Mouse (Mus musculus) forebrain, embryonic 11.5 days (tissue): ENCODE data around the gene Lpar2. TPM values are rescaled to one million over a fixed set of nuclear protein-coding genes. Genes with fewer than 3 reads are reported as not detected.

Experiments used
- ATAC-seq: fragments of 200-750 bp; cut with Nextera tagmentation; replicated peaks from 2 replicates; pipeline ENCODE4 v1.8.0; 2017; ENCODE audit warnings: moderate TSS enrichment; ENCODE audit not compliant: low FRiP score
- DNase-seq: peaks from one replicate; pipeline ENCODE4 v3.0.0-alpha.2; 2017; ENCODE audit warnings: low spot score
- H3K27ac ChIP-seq: fragments of 300-500 bp; sonication (generic); 2 replicates; pipeline ENCODE4 v1.5.1; 2014; ENCODE audit warnings: low read depth, low read length
- H3K27me3 ChIP-seq: fragments of 300-500 bp; sonication (generic); 2 replicates; pipeline ENCODE4 v1.6.1; 2014; ENCODE audit warnings: mild to moderate bottlenecking, low read length, mixed read lengths; ENCODE audit not compliant: control insufficient read depth, insufficient read depth
- H3K36me3 ChIP-seq: fragments of 300-500 bp; sonication (generic); 2 replicates; pipeline ENCODE4 v1.6.1; 2014; ENCODE audit warnings: mild to moderate bottlenecking, low read length, moderate library complexity, mixed read lengths; ENCODE audit not compliant: control insufficient read depth, insufficient read depth
- H3K4me1 ChIP-seq: fragments of 300-500 bp; sonication (generic); replicated peaks from 2 replicates; pipeline ENCODE4 v1.6.1; 2014; ENCODE audit warnings: low read length, mixed read lengths; ENCODE audit not compliant: control insufficient read depth, insufficient read depth
- H3K4me2 ChIP-seq: fragments of 300-500 bp; sonication (generic); 2 replicates; pipeline ENCODE4 v1.6.1; 2014; ENCODE audit warnings: low read depth, mild to moderate bottlenecking, low read length, moderate library complexity, mixed read lengths; ENCODE audit not compliant: severe bottlenecking
- H3K4me3 ChIP-seq: fragments of 300-500 bp; sonication (generic); 2 replicates; pipeline ENCODE4 v1.5.1; 2014; ENCODE audit warnings: low read depth, low read length
- H3K9ac ChIP-seq: fragments of 300-500 bp; sonication (generic); 2 replicates; pipeline ENCODE4 v1.6.1; 2014; ENCODE audit warnings: low read length
- H3K9me3 ChIP-seq: fragments of 300-500 bp; sonication (generic); 2 replicates; pipeline ENCODE4 v1.6.1; 2016; ENCODE audit warnings: low read length, mixed read lengths; ENCODE audit not compliant: control insufficient read depth
- WGBS: fragments of 180-500 bp; shearing (Covaris S2); extraction: QIAGEN DNeasy Blood & Tissue Kit; methylation state at CpG from one replicate; pipeline ENCODE4 v1.1.7; 2014; 5-methylcytosine and 5-hydroxymethylcytosine counted together
- polyA plus RNA-seq: library from polyadenylated mRNA; unstranded; fragments of >200 nt; fragmentation: Nextera tagmentation; extraction: Ambion mirVana; gene quantifications from 2 replicates; pipeline ENCODE4 v1.2.1, GENCODE M21; 2014

The Lpar2 gene
- polyA plus RNA-seq, 1 experiment from 2014 or later, result 1.1 TPM

- Histone ChIP-seq H3K9me3 (no peaks in the 10 kb centered on the region), H3K9ac (no peak overlapping the region), H3K4me2 (no peak overlapping the region), H3K27me3 (no peaks in the 10 kb centered on the region), H3K36me3 (no peaks in the 10 kb centered on the region; the same call in 1 of the 2 replicates), H3K4me3 (no peak overlapping the region), H3K27ac (no peak overlapping the region), H3K4me1 (no peaks in the 10 kb centered on the region)
- ATAC-seq, result no peak
- no peak for DNase-seq
- WGBS, result 85% methylated on average over 5 of the region's 5 CpGs
Observed at GRCm38 (mm10) chr8:69864180-69864579, 42.0 kb downstream of the Lpar2 start.

GRCm38 (mm10) chr8:69867696-69868326, 45.6 kb downstream of the Lpar2 start:
- Histone ChIP-seq H3K4me1 (no peaks in the 10 kb centered on the region), H3K27me3 (no peaks in the 10 kb centered on the region), H3K9ac (no peak overlapping the region), H3K4me3 (no peak overlapping the region), H3K4me2 (no peak overlapping the region), H3K9me3 (no peaks in the 10 kb centered on the region), H3K36me3 (no peaks in the 10 kb centered on the region; the same call in 1 of the 2 replicates), H3K27ac (no peak overlapping the region)
- 85% methylated on average over 5 of the region's 5 CpGs for WGBS
- DNase-seq (no peak), ATAC-seq (no peak)

- Histone ChIP-seq H3K27ac (no peak overlapping the region), H3K4me2 (no peak overlapping the region), H3K27me3 (no peaks in the 10 kb centered on the region), H3K9ac (no peak overlapping the region), H3K4me3 (no peak overlapping the region), H3K36me3 (no peaks in the 10 kb centered on the region; the same call in 1 of the 2 replicates), H3K9me3 (no peaks in the 10 kb centered on the region), H3K4me1 (no peaks in the 10 kb centered on the region)
- 88% methylated on average over 11 of the region's 11 CpGs for WGBS
- ATAC-seq (no peak), DNase-seq (no peak)
Observed at GRCm38 (mm10) chr8:69870003-69870765, 48.0 kb downstream of the Lpar2 start.

GRCm38 (mm10) chr8:69870907-69871306, 48.7 kb downstream of the Lpar2 start:
- H3K9me3 ChIP-seq, result no peaks in the 10 kb centered on the region
- WGBS, result 92% methylated on average over 6 of the region's 6 CpGs
- ATAC-seq (no peak), DNase-seq (no peak)
- H3K4me2 ChIP-seq, result no peak overlapping the region
- no peaks in the 10 kb centered on the region for H3K36me3 ChIP-seq
- H3K4me1 ChIP-seq, result no peaks in the 10 kb centered on the region
- no peak overlapping the region for H3K9ac ChIP-seq
- no peak overlapping the region for H3K4me3 ChIP-seq
- H3K27me3 ChIP-seq, result no peaks in the 10 kb centered on the region
- no peak overlapping the region for H3K27ac ChIP-seq

DNA sequence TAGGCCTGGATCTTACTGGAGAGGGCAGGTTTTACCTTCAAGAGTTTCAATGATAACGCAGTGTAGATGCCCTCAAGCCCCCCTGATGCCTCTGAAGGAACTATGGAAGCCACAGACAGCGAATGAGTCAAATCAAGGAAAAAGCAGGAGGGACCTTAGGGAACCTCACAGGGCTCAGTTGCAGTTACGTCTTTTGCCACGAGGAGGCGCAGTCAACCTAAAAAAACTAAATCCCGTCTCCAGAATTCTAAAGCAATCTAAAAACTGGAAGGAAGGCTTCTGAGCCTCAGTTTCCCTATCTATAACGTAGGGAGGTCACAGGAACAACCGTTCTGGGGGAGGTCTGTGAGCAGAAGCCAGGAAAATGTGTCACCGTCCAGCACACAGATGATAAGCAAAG, 51.9 kb downstream of the Lpar2 start:
- DNase-seq (peak; percentile 77), ATAC-seq (no peak)
- Histone ChIP-seq H3K4me2 (no peak overlapping the region), H3K27ac (no peak overlapping the region), H3K27me3 (peaks cover under 1% of the 10 kb centered on the region), H3K4me1 (no peaks in the 10 kb centered on the region), H3K4me3 (no peak overlapping the region), H3K9me3 (no peaks in the 10 kb centered on the region), H3K36me3 (no peaks in the 10 kb centered on the region), H3K9ac (no peak overlapping the region)
- 12% methylated on average over 9 of the region's 9 CpGs for WGBS

DNA sequence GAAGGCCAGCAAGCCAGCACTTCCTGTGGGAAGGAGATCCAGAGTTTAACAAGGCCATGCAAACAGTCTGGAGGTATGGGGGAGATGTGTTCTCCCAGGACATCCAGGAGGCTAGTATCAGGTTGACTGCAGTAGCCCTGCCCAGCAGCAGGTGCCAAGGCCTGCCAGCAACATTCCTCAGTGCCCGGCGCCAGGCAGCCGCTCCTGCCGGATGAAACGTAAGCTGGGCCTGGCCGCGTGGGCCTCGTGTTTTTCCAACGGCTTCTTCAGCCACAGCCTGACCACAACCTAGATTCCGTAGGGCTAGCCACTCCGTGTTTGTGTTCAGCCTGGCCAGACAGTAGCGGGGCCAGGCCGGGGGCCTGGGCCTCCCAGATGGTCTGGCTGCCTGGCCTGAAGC, 52.4 kb downstream of the Lpar2 start:
- Histone ChIP-seq H3K4me1 (no peaks in the 10 kb centered on the region), H3K9ac (no peak overlapping the region), H3K9me3 (no peaks in the 10 kb centered on the region), H3K27ac (no peak overlapping the region), H3K4me3 (no peak overlapping the region), H3K4me2 (no peak overlapping the region), H3K27me3 (peaks cover 5% of the 10 kb centered on the region), H3K36me3 (no peaks in the 10 kb centered on the region)
- DNase-seq (no peak), ATAC-seq (no peak)
- WGBS, result 92% methylated on average over 13 of the region's 13 CpGs

- no peaks in the 10 kb centered on the region for H3K36me3 ChIP-seq
- no peaks in the 10 kb centered on the region for H3K9me3 ChIP-seq
- 43% methylated on average over 10 of the region's 10 CpGs for WGBS
- 0 out of 2 replicates have a peak, but pooled peaks cover under 1% of the 10 kb centered on the region for H3K4me1 ChIP-seq
- H3K27me3 ChIP-seq, result peaks cover 20% of the 10 kb centered on the region
- no peak overlapping the region for H3K4me3 ChIP-seq
- DNase-seq (no peak), ATAC-seq (no peak)
- no peak overlapping the region for H3K4me2 ChIP-seq
- no peak overlapping the region for H3K27ac ChIP-seq
- H3K9ac ChIP-seq, result no peak overlapping the region
Observed at GRCm38 (mm10) chr8:69876097-69876496, 53.9 kb downstream of the Lpar2 start.

DNA sequence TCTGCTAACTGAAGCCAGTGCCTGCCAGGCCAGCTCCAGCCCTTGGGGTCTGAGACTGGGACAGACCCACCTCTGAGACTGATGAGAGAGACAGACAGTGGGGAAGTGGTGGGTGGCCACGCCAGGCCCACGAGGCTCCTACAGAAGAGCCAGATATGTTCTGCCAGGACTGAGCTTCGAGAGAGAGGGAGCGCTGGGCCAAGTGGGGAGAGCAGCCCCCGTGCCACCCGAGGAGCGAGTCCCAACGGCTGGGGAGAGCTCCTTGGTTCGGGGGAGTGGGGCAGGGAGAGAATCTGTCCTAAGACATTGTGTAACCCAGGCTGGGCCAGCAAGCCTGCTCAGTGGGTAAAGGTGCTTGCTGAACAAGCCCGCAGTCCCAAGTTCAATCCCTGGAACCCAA, 54.7 kb downstream of the Lpar2 start:
- Histone ChIP-seq H3K36me3 (no peaks in the 10 kb centered on the region), H3K4me1 (peaks cover 7% of the 10 kb centered on the region; the same call in 1 of the 2 replicates), H3K27me3 (peaks cover 28% of the 10 kb centered on the region), H3K27ac (no peak overlapping the region), H3K9ac (no peak overlapping the region), H3K4me3 (no peak overlapping the region), H3K9me3 (no peaks in the 10 kb centered on the region), H3K4me2 (no peak overlapping the region)
- 74% methylated on average over 10 of the region's 10 CpGs for WGBS
- no peak for ATAC-seq
- DNase-seq, result no peak
